Mouse (Mus musculus) thymus, adult 2 months (tissue): ENCODE results near the gene Klhl41.

ENCODE experiments used
- CTCF ChIP-seq: fragments of 200-500 bp; IDR thresholded peaks from 2 replicates; pipeline ENCODE4 v1.5.1; 2012; ENCODE audit warnings: mild to moderate bottlenecking, control low read depth, low read length, moderate library complexity, borderline replicate concordance; ENCODE audit not compliant: control insufficient read depth, poor library complexity, insufficient read depth; ENCODE audit errors: extremely low read depth
- POLR2A ChIP-seq: fragments of 200-500 bp; IDR thresholded peaks from 2 replicates; pipeline ENCODE4 v1.6.1; 2012; ENCODE audit warnings: mild to moderate bottlenecking, low read length, control low read depth, moderate library complexity; ENCODE audit not compliant: control insufficient read depth, poor library complexity, insufficient read depth; ENCODE audit errors: extremely low read depth

- TF ChIP-seq CTCF (no peak), POLR2A (no peak)
These were observed 3.8 kb downstream of the Klhl41 start for GRCm38 (mm10) chr2:69673723-69674122.
